Mouse (Mus musculus) CD4-positive helper T cell, adult 2 months (primary cell): ENCODE results near the gene Spo11.

Source experiments
- DNase-seq: peaks from one replicate; pipeline ENCODE4 v3.0.0-alpha.2; 2012; ENCODE audit warnings: low read depth, missing footprints, low spot score

The Spo11 gene

GRCm38 (mm10) chr2:173000921-173001320, 23.4 kb downstream of the Spo11 start:
- no peak for DNase-seq

- DNase-seq, result no peak
These were observed 26.2 kb downstream of the Spo11 start for GRCm38 (mm10) chr2:173003737-173004136.

DNA sequence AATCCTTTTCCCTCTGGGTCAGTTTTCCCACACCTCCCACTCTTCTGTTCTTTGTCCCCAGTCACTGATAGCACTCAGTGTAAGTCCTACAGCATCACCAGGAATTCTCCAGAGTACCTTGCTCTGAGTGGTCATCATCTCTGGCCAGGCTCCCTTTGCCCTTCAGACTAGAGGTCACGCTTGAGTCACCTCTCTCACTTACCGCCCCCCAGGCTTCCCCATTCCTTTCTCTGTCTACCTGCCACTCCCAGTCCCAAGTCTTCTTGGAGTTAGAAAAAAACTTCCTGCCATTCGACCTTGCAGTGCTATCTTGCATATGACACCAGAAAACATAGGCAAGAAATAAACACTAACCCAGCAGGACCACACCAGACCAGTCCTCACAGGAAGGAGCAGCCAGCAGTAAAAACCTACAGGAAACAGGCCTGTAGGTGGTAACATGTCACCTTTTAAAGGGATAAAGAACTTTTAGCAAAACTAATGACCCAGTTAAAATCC, 32.8 kb downstream of the Spo11 start:
- DNase-seq, result no peak

DNA sequence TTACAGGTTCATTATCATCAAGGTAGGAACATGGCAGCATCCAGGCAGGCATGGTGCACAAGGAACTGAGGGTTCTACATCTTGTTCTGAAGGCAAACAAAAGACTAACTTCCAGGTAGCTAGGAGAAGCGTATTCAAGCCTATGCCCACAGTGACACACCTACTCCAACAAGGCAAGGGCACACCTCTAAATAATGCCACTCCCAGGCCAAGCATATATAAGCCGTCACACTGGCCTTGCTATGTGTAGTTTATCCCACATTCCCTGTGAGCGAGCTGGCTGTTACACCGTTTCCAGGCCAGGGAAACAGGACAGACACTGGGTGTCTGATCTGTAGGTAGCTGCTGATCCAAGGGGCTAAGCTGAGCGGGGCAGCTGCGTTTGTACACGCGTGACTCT, 33.9 kb downstream of the Spo11 start:
- no peak for DNase-seq

- DNase-seq, result no peak
These were observed 37.3 kb downstream of the Spo11 start for GRCm38 (mm10) chr2:173014741-173015287.

- DNase-seq, result peak; percentile 86
These were observed 40.4 kb downstream of the Spo11 start for GRCm38 (mm10) chr2:173017940-173018339.

GRCm38 (mm10) chr2:173018618-173019017, 41.1 kb downstream of the Spo11 start:
- DNase-seq, result peak; percentile 30

DNA sequence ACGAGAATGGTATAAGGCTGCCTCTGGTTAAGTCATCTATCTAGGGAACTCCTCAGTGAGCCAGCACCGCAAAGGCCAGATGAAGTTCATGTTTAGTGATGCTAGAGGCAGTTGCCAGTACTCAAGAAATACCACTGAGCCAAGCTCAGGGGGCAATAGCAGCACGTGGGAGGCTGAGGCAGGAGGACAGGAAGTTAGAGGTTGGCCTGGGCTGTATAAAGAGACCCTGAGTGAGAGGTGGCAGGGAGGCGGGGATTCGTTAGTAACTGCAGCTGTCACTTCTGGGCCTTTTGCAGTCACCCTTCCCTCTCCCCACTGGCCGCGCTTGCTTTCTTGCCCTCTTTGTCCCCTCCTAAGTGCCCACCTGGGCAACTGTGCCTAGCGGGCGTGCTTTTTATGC, 41.8 kb downstream of the Spo11 start:
- peak; percentile 68 for DNase-seq

DNA sequence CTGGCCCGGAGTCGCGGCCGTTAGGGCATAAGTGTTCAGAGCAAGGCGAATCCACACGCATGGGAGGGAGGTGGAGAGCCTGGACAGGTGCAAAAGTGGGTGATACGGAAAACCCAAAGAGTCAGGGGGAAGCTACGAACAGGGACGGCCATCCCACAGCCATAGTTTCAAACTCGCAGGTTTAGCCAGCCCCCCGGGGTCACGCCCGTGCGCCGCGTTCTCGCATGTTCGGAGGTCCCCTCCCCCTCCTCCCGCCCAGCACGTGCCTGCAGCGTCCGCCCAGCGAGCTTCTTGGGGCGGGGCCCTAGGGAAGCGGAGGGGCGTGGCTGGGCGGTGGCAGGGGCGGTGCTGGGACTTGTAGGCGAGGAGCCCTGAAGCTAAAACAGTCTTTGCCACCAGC, 42.3 kb downstream of the Spo11 start:
- peak; percentile 93 for DNase-seq

DNA sequence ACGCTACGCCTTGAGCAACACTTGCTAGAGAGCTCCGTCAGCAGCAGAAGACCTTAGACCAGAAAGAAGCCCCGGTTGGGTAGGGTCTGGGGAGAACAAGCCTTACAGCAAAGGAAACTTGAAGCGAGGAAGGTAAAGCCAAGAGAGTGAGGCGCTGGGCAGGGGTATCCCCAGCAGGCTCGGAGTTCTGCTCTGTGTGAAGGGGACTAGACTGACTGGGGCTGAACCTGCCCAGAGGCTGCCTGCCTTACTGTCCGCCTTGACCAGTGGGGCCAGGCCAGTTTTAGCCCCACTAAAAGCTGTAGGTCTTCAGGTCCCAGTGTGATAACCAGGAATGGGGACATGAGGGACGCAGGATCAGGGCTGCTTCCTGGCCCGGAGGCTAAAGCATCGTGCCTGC, 42.9 kb downstream of the Spo11 start, which contains the start of gene Rbm38:
Rbm38 (plus strand) TSS at position 69 of the 400 bp plus-strand sequence.
- DNase-seq, result no peak

DNA sequence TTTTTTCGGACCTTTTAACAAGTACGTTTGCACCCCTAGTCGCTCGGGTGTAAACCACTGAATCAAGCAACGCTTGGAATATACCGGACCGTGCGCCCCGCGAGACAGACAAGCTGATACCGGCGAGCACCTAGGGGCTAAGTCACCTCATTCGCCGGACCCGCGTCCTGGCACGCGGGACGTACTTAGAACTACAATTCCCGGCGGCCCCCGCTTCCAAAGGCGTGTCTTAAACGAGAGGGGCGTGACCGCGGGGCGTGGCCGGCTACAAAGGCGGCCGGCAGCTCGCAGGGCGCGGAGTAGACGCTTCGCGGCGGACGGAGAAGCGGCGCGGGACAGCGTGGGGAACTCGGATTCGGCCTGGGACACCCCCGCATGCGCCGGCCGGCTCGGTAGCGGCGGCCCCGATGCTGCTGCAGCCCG, 44.1 kb downstream of the Spo11 start:
- DNase-seq, result peak; percentile 93

DNA sequence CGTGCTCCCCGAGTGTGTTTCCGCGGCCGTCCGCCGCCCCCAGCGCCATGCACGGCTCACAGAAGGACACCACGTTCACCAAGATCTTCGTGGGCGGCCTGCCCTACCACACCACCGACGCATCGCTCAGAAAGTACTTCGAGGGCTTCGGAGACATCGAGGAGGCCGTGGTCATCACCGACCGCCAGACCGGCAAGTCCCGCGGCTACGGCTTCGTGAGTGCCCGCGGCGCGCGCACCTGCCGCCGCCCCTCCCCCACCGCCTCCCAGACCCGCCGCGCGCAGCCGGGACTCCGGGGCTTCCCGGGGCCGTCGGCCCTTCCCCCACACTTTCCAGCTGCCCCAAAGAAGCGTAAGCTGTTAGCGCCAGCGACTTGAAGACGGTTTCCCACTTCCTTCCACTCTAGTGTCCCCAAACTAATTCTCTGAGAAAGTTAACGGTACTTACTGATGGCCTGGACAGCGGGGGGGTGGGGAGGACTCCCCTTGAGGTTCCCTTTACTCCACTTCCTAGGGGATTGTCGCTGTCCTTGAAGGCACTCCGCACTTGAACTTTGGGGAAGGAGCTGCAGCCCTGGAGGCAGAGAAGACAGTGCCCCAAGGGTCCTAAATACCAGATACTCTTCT, 44.7 kb downstream of the Spo11 start:
- peak; percentile 80 for DNase-seq

DNA sequence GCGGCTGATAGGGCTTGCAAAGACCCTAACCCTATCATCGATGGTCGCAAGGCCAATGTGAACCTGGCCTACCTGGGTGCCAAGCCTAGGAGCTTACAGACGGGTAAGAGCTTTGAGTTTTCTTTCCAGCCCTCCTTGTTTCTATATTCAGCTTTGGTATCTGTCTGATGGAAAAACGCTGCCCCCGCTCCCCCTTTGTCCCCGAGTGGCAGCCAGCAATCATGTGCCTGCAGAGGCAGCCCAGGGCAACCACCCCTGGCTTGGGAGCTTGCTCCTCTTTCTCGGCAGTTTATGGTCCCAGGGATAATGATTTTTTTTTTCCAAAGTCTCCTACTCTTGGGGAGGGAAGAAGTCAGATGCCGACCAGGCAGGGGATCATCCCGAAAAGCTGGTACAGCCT, 45.3 kb downstream of the Spo11 start:
- peak; percentile 22 for DNase-seq

- peak; percentile 84 for DNase-seq
These were observed 45.9 kb downstream of the Spo11 start for GRCm38 (mm10) chr2:173023371-173023851.

GRCm38 (mm10) chr2:173023966-173024365, 46.5 kb downstream of the Spo11 start:
- no peak for DNase-seq

DNA sequence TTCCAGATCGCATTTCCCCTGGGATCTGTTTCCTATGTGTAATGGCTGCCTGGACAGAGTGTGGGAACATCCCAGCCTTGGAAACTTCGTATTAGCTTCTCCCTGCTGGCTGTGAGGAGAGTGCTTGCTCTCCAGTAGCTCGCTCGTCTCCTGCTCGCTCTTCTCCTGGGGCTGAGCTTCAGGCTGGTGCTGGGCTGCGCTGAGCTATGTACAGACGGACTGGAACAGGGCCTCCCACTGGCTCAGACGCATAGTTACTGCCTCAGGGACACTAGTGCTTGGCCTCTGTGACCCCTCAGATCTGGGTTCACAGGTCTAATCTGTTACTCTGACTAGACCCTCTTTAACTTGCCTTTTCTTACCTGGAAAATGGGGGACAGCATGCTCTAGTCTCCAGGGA, 46.9 kb downstream of the Spo11 start:
- DNase-seq, result peak; percentile 30

DNA sequence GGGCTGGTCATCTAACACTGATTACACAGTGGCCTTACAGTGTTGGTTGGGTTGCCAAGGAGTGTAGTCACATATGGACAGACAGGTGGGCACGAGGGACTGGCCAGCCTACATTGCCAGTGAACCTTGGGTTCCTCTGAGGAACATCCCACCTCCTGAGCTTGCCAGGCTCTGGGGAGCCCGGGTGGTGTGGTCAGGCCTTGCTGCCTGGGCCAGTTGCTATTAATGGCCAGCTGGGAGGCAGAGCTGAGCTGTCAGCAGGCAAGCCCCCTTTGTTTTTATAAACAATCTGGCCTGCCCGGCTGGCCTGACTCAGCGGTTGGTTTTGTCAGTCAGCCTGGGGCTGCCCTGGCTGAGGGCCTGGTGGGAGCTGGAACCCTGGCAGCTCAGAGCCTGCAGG, 47.4 kb downstream of the Spo11 start:
- no peak for DNase-seq

DNA sequence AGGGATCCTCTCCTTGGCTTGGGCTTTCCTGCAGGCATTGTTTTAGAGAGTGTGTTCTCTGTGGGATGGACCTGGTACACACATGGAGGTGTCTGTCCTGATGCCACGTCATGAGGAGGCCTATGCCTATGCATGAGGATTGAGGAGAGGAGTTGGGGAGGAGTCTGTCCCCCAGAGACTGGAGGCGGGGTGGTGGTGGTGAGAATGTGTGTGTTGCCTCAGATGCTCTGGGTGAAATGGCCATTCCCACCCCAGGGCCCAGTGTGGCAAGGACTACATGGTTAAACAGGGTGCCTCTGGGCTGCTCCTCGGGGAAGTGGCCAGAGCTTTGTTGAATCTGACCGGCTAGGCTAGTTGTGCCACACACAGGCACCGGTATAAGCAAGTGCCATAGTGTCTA, 48.8 kb downstream of the Spo11 start:
- no peak for DNase-seq

GRCm38 (mm10) chr2:173026688-173027131, 49.2 kb downstream of the Spo11 start:
- peak; percentile 86 for DNase-seq

DNA sequence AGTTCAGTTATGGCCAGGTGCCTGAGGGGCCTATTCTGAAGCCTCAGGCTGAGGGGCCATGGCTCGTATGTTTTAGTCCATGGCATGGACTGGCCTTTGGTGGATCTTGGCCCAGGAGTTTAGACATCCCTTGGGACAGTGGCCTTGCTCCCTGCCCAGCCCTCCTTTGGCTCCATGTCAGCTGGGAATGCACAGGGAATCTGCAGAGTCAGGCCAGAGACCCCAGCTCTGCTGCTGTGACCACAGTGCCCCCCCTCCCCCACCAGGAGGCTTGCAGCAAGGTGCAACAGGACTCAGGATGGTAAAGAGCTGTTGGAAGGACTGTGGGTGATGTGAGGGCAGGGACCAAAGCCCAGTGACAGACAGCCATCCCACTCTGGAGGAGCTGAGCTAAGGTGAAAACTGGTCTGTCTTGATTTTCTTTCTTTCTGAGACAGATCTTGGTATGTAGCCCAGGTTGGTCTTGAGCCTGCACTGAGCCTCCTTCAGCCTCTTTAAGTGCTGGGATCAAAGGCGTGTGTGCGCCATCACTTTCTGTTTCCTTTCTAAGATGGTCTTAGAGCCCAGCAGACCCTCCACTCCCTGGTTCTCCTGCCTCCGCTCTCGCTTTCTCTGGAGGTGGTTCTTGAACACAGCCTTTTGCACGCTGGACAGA, 49.8 kb downstream of the Spo11 start:
- peak; percentile 36 for DNase-seq

GRCm38 (mm10) chr2:173027824-173028495, 50.5 kb downstream of the Spo11 start:
- peak; percentile 18 for DNase-seq

GRCm38 (mm10) chr2:173028508-173029031, 51.1 kb downstream of the Spo11 start:
- DNase-seq, result no peak
